In genomic region chr16:8676228-8676627, GRCm38 (mm10) we compare ENCODE assay signal across 28 mouse cellular contexts. TPM values are rescaled to one million over a fixed set of nuclear protein-coding genes. Genes with fewer than 3 reads are reported as not detected.
DNase-seq lines count a peak whose midpoint lies in the region; ATAC-seq and TF ChIP-seq lines count a peak whose summit lies in the region.
"Had no signal": no experiment of that assay in that cellular context is flagged by ENCODE, and none has a peak within 500 bp of the region (broad histone marks: within the 10 kb centered on the region; RNA-seq: fewer than 3 reads in every experiment).

No protein-coding gene starts in this region.

- H3K4me1 ChIP-seq in spleen, adult 2 months (ENCODE audit: control insufficient read depth, insufficient read depth, insufficient read length) = no peaks in the 10 kb centered on the region; the same call in 1 of the 2 replicates
- peaks cover 95% of the 10 kb centered on the region for H3K4me1 ChIP-seq in liver, embryonic 15.5 days (replicated peaks)
- H3K4me1 ChIP-seq in limb, embryonic 10.5 days = peaks cover 9% of the 10 kb centered on the region; the same call in 1 of the 2 replicates
- H3K4me1 ChIP-seq: midbrain, embryonic 13.5 days had no signal

- H3K36me3 ChIP-seq in spleen, adult 2 months (ENCODE audit: control insufficient read depth, insufficient read depth, low read length) = no peaks in the 10 kb centered on the region
- H3K36me3 ChIP-seq in liver, embryonic 15.5 days (replicated peaks) = no peaks in the 10 kb centered on the region
- H3K36me3 ChIP-seq in limb, embryonic 10.5 days = no peaks in the 10 kb centered on the region
- H3K36me3 ChIP-seq: embryonic facial prominence, embryonic 12.5 days; hindbrain, embryonic 15.5 days; midbrain, embryonic 13.5 days had no signal

- TF ChIP-seq CTCF in spleen, adult 2 months (IDR thresholded peaks at IDR 0.05; ENCODE audit: extremely low read depth, insufficient read depth, insufficient read length, insufficient replicate concordance) = no peak

- peak; percentile 44 for ATAC-seq in erythroid progenitor cell, adult 5-6 weeks (replicated peaks; ENCODE audit: low FRiP score, poor library complexity, severe bottlenecking)
- ATAC-seq in liver, embryonic 15.5 days (ENCODE audit: insufficient read depth) = peak; percentile 59
- ATAC-seq: forebrain, embryonic 14.5 days had no signal

- WGBS in spleen, adult 2 months = 71% methylated on average over 2 of the region's 2 CpGs
- 10% methylated on average over 2 of the region's 2 CpGs for WGBS in liver, embryonic 15.5 days (ENCODE audit: insufficient replicate concordance)
- 72% methylated on average over 2 of the region's 2 CpGs for WGBS in limb, embryonic 10.5 days

- no peaks in the 10 kb centered on the region for H3K9me3 ChIP-seq in liver, embryonic 15.5 days (replicated peaks)
- no peaks in the 10 kb centered on the region for H3K9me3 ChIP-seq in limb, embryonic 10.5 days (replicated peaks)
- H3K9me3 ChIP-seq: embryonic facial prominence, embryonic 12.5 days; hindbrain, embryonic 15.5 days; midbrain, embryonic 13.5 days had no signal

- peak overlapping the region; percentile 66 for H3K4me2 ChIP-seq in liver, embryonic 15.5 days
- H3K4me2 ChIP-seq: embryonic facial prominence, embryonic 12.5 days; heart, embryonic 11.5 days; hindbrain, embryonic 15.5 days; midbrain, embryonic 13.5 days had no signal

- H3K4me3 ChIP-seq in spleen, adult 2 months (ENCODE audit: extremely low read depth, insufficient read depth, insufficient read length) = no peak overlapping the region
- H3K4me3 ChIP-seq in liver, embryonic 15.5 days (replicated peaks) = peak overlapping the region; percentile 33
- no peak overlapping the region for H3K4me3 ChIP-seq in limb, embryonic 10.5 days
- H3K4me3 ChIP-seq: embryonic facial prominence, embryonic 12.5 days; hindbrain, embryonic 15.5 days; midbrain, embryonic 13.5 days had no signal

- DNase-seq in spleen, adult 2 months (ENCODE audit: low read depth in 1 of 2, low spot score in 2 of 2) = no peak
- no peak for DNase-seq in spleen, postnatal 14 days (ENCODE audit: low spot score in 2 of 2)
- DNase-seq in frontal cortex, postnatal 36 days (ENCODE audit: low spot score in 2 of 2) = no peak
- no peak for DNase-seq in cerebellum, postnatal 36 days
- DNase-seq in limb, embryonic 10.5 days (ENCODE audit: low spot score) = no peak
- DNase-seq in right cerebral cortex, adult 18-20 months = no peak
- DNase-seq: cerebellum, adult 11-12 months; kidney, postnatal 14 days had no signal

- no peaks in the 10 kb centered on the region for H3K27me3 ChIP-seq in spleen, adult 2 months (ENCODE audit: control insufficient read depth, insufficient read depth, low read length)
- no peaks in the 10 kb centered on the region for H3K27me3 ChIP-seq in liver, embryonic 15.5 days
- peaks cover 15% of the 10 kb centered on the region for H3K27me3 ChIP-seq in limb, embryonic 10.5 days (ENCODE audit: low read depth, poor library complexity, severe bottlenecking)
- H3K27me3 ChIP-seq: embryonic facial prominence, embryonic 12.5 days; hindbrain, embryonic 15.5 days had no signal

- H3K9ac ChIP-seq in liver, embryonic 15.5 days = peak overlapping the region; percentile 44
- H3K9ac ChIP-seq: embryonic facial prominence, embryonic 12.5 days; hindbrain, embryonic 15.5 days; midbrain, embryonic 13.5 days had no signal

- peak overlapping the region; percentile 28; the same call in 1 of the 2 replicates for H3K27ac ChIP-seq in spleen, adult 2 months (ENCODE audit: insufficient read depth, low read length)
- peak overlapping the region; percentile 97 for H3K27ac ChIP-seq in liver, embryonic 15.5 days (replicated peaks)
- H3K27ac ChIP-seq in limb, embryonic 10.5 days = no peak overlapping the region
- H3K27ac ChIP-seq: embryonic facial prominence, embryonic 12.5 days; hindbrain, embryonic 15.5 days; midbrain, embryonic 13.5 days had no signal

- no peak for TF ChIP-seq POLR2A in spleen, adult 2 months (IDR thresholded peaks at IDR 0.05; ENCODE audit: low read depth, low read length)

RNA-seq across cellular contexts. Expression of gene Carhsp1, which starts 4.3 kb away (rescaled TPM):
- polyA plus RNA-seq in spleen, adult 2 months (2012; rRNA removed) = 56.5 and 63.1 TPM in 2 replicates
- total RNA-seq in erythroid progenitor cell, adult 5-6 weeks (2015; ENCODE audit: low replicate concordance) = 176 and 189 TPM in 2 replicates
- total RNA-seq in erythroid progenitor cell, adult 5-6 weeks (2017; ENCODE audit: low replicate concordance) = 200 and 217 TPM in 2 replicates
- polyA plus RNA-seq in liver, embryonic 15.5 days (2015; fragmentation: Nextera tagmentation; extraction: Ambion mirVana) = 85.9 and 94.7 TPM in 2 replicates
- 152 and 166 TPM in 2 replicates for polyA plus RNA-seq in limb, embryonic 10.5 days (2016; fragmentation: Nextera tagmentation; extraction: Ambion mirVana)

RNA-seq across cellular contexts. Expression of gene Gm5767, which starts 4.3 kb away (rescaled TPM):
- not detected in 2 replicates for polyA plus RNA-seq in spleen, adult 2 months (2012; rRNA removed)
- total RNA-seq in erythroid progenitor cell, adult 5-6 weeks (2015; ENCODE audit: low replicate concordance) = not detected in 2 replicates
- total RNA-seq in erythroid progenitor cell, adult 5-6 weeks (2017; ENCODE audit: low replicate concordance) = not detected in 2 replicates
- polyA plus RNA-seq in liver, embryonic 15.5 days (2015; fragmentation: Nextera tagmentation; extraction: Ambion mirVana) = 0.24 TPM in 1 of 2 replicates, not detected in the other
- polyA plus RNA-seq in limb, embryonic 10.5 days (2016; fragmentation: Nextera tagmentation; extraction: Ambion mirVana) = not detected in 2 replicates
- total RNA-seq: adrenal gland, postnatal 14 days; gastrocnemius, postnatal 10 days; granulocyte monocyte progenitor cell, adult 5-6 weeks; hematopoietic stem cell, adult 5-6 weeks; layer of hippocampus, adult 18-20 months; layer of hippocampus, postnatal 14 days; megakaryocyte, adult 5-6 weeks had no signal
- polyA plus RNA-seq: brain, embryonic 14.5 days; embryonic facial prominence, embryonic 12.5 days; forebrain, embryonic 14.5 days; heart, embryonic 11.5 days; heart, postnatal 0 days; hindbrain, embryonic 15.5 days; intestine, embryonic 14.5 days; limb, embryonic 11.5 days; midbrain, embryonic 13.5 days; neural tube, embryonic 11.5 days; stomach, embryonic 14.5 days had no signal

RNA-seq across cellular contexts. Expression of gene Tmem186, which starts 38.7 kb away (rescaled TPM):
- 9.7 and 10.4 TPM in 2 replicates for polyA plus RNA-seq in spleen, adult 2 months (2012; rRNA removed)
- 6.7 and 11.9 TPM in 2 replicates for total RNA-seq in erythroid progenitor cell, adult 5-6 weeks (2015; ENCODE audit: low replicate concordance)
- 10.9 and 12.5 TPM in 2 replicates for total RNA-seq in erythroid progenitor cell, adult 5-6 weeks (2017; ENCODE audit: low replicate concordance)
- polyA plus RNA-seq in liver, embryonic 15.5 days (2015; fragmentation: Nextera tagmentation; extraction: Ambion mirVana) = 8.9 and 9.8 TPM in 2 replicates
- polyA plus RNA-seq in limb, embryonic 10.5 days (2016; fragmentation: Nextera tagmentation; extraction: Ambion mirVana) = 22.9 and 26.0 TPM in 2 replicates

RNA-seq across cellular contexts. Expression of gene Pmm2, which starts 38.8 kb away (rescaled TPM):
- polyA plus RNA-seq in spleen, adult 2 months (2012; rRNA removed) = 50.2 and 58.1 TPM in 2 replicates
- total RNA-seq in erythroid progenitor cell, adult 5-6 weeks (2015; ENCODE audit: low replicate concordance) = 80.1 and 96.9 TPM in 2 replicates
- total RNA-seq in erythroid progenitor cell, adult 5-6 weeks (2017; ENCODE audit: low replicate concordance) = 118 and 123 TPM in 2 replicates
- polyA plus RNA-seq in liver, embryonic 15.5 days (2015; fragmentation: Nextera tagmentation; extraction: Ambion mirVana) = 30.4 and 31.5 TPM in 2 replicates
- polyA plus RNA-seq in limb, embryonic 10.5 days (2016; fragmentation: Nextera tagmentation; extraction: Ambion mirVana) = 54.6 and 61.2 TPM in 2 replicates
